Mouse (Mus musculus): Measurements from ENCODE around the gene 5830473C10Rik. TPM values are rescaled to one million over a fixed set of nuclear protein-coding genes. Genes with fewer than 3 reads are reported as not detected.

5830473C10Rik gene
- total RNA-seq, 2 experiments from 2014 or later, result 0.19 TPM; not detected in 1

- no peak for DNase-seq (ENCODE audit: low spot score in 2 of 2)
These were observed 85.5 kb downstream of the 5830473C10Rik start for GRCm38 (mm10) chr5:90646398-90646797.

Other genes starting within 250 kb of the 5830473C10Rik start
- 100 to 1,000 TPM; 106 to 110 TPM for gene Ankrd17, start 194.5 kb upstream of the 5830473C10Rik start, total RNA-seq (2021)
- 1 to 10 TPM; 1.1 to 1.5 TPM for gene Gm9958, start 193.9 kb upstream of the 5830473C10Rik start, total RNA-seq (2021)
- gene Alb, start 100.2 kb upstream of the 5830473C10Rik start, total RNA-seq (2021), result not detected
- gene Afp, start 70.4 kb upstream of the 5830473C10Rik start, total RNA-seq (2021), result not detected
- gene Afm, start 42.2 kb upstream of the 5830473C10Rik start, total RNA-seq (2021), result not detected
- under 1 TPM; 0.32 to 0.52 TPM for gene Rassf6, start 79.5 kb downstream of the 5830473C10Rik start, total RNA-seq (2021)
- gene Cxcl5, start 198.3 kb downstream of the 5830473C10Rik start, total RNA-seq (2021), result under 1 TPM in 1 of 2 experiments, not detected in 1; 0.35 TPM
- gene Ppbp, start 207.4 kb downstream of the 5830473C10Rik start, total RNA-seq (2021), result not detected
- gene Pf4, start 211.3 kb downstream of the 5830473C10Rik start, total RNA-seq (2021), result 1 to 10 TPM; 2.3 to 5.0 TPM
- gene Cxcl3, start 225.0 kb downstream of the 5830473C10Rik start, total RNA-seq (2021), result not detected
- not detected for gene Cxcl15, start 233.4 kb downstream of the 5830473C10Rik start, total RNA-seq (2021)

All from layer of hippocampus, postnatal 14 days (tissue).